Mouse (Mus musculus): Measurements from ENCODE around the gene Rnd1. TPM values are rescaled to one million over a fixed set of nuclear protein-coding genes. Genes with fewer than 3 reads are reported as not detected.
A peak's percentile ranks its signal among the peaks of the same experiment; 100 is the strongest.

The Rnd1 gene
- polyA plus RNA-seq, 1 experiment, result 14.4 TPM

- TF ChIP-seq POLR2AphosphoS2 (IDR thresholded peaks at IDR 0.05; ENCODE audit: insufficient read length, low read depth) (no peak), REST (IDR thresholded peaks at IDR 0.05; ENCODE audit: insufficient read depth, insufficient read length) (no peak), MAX (IDR thresholded peaks at IDR 0.05; ENCODE audit: low read depth) (no peak), E2F4 (IDR thresholded peaks at IDR 0.05; ENCODE audit: insufficient read depth) (no peak), TCF12 (IDR thresholded peaks at IDR 0.05; ENCODE audit: insufficient read depth, poor library complexity, severe bottlenecking) (no peak), MYOD1 (IDR thresholded peaks at IDR 0.05; ENCODE audit: control insufficient read depth in 1 of 3, insufficient read length in 2 of 3, low read depth in 2 of 3) (no peak), SRF (IDR thresholded peaks at IDR 0.05; ENCODE audit: control insufficient read depth, insufficient read length, low read depth) (no peak), CEBPB (IDR thresholded peaks at IDR 0.05; ENCODE audit: insufficient read depth, poor library complexity, severe bottlenecking) (no peak), USF1 (IDR thresholded peaks at IDR 0.05; ENCODE audit: low read depth) (no peak), TCF3 (IDR thresholded peaks at IDR 0.05; ENCODE audit: insufficient read length, low read depth) (no peak), MYOG (IDR thresholded peaks at IDR 0.05; ENCODE audit: control insufficient read depth in 1 of 3, insufficient read depth in 1 of 3, insufficient read length in 2 of 3, low read depth in 2 of 3) (no peak), POLR2A (IDR thresholded peaks at IDR 0.05; ENCODE audit: insufficient read length, low read depth) (no peak)
- Histone ChIP-seq H3K79me2 (ENCODE audit: control insufficient read depth, insufficient read depth) (no peaks in the 10 kb centered on the region), H3ac (ENCODE audit: control insufficient read depth, insufficient read length) (no peak overlapping the region), H3K4me3 (no peak overlapping the region), H3K36me3 (ENCODE audit: control insufficient read depth, insufficient read depth) (no peaks in the 10 kb centered on the region), H3K27me3 (ENCODE audit: control insufficient read depth, insufficient read depth, insufficient read length) (no peaks in the 10 kb centered on the region), H3K4me2 (ENCODE audit: low read depth) (no peak overlapping the region)
Measured at GRCm38 (mm10) chr15:98629464-98629863, 47.8 kb downstream of the Rnd1 start.

- Histone ChIP-seq H3K27me3 (ENCODE audit: control insufficient read depth, insufficient read depth, insufficient read length) (no peaks in the 10 kb centered on the region), H3K4me3 (no peak overlapping the region)
- TF ChIP-seq MYOD1 (IDR thresholded peaks at IDR 0.05; ENCODE audit: control insufficient read depth in 1 of 3, insufficient read length in 2 of 3, low read depth in 2 of 3) (peak in 2 of 3 experiments; percentile 9 to 75), REST (IDR thresholded peaks at IDR 0.05; ENCODE audit: insufficient read depth, insufficient read length) (no peak), MAX (IDR thresholded peaks at IDR 0.05; ENCODE audit: low read depth) (no peak), TCF12 (IDR thresholded peaks at IDR 0.05; ENCODE audit: insufficient read depth, poor library complexity, severe bottlenecking) (no peak), POLR2AphosphoS2 (IDR thresholded peaks at IDR 0.05; ENCODE audit: insufficient read length, low read depth) (no peak), MYOG (IDR thresholded peaks at IDR 0.05; ENCODE audit: control insufficient read depth in 1 of 3, insufficient read depth in 1 of 3, insufficient read length in 2 of 3, low read depth in 2 of 3) (peak in 1 of 3 experiments; percentile 64), CEBPB (IDR thresholded peaks at IDR 0.05; ENCODE audit: insufficient read depth, poor library complexity, severe bottlenecking) (no peak), E2F4 (IDR thresholded peaks at IDR 0.05; ENCODE audit: insufficient read depth) (no peak), SRF (IDR thresholded peaks at IDR 0.05; ENCODE audit: control insufficient read depth, insufficient read length, low read depth) (no peak), POLR2A (IDR thresholded peaks at IDR 0.05; ENCODE audit: insufficient read length, low read depth) (no peak), TCF3 (IDR thresholded peaks at IDR 0.05; ENCODE audit: insufficient read length, low read depth) (no peak), USF1 (IDR thresholded peaks at IDR 0.05; ENCODE audit: low read depth) (no peak)
Measured at GRCm38 (mm10) chr15:98628589-98629254, 48.5 kb downstream of the Rnd1 start.

DNA sequence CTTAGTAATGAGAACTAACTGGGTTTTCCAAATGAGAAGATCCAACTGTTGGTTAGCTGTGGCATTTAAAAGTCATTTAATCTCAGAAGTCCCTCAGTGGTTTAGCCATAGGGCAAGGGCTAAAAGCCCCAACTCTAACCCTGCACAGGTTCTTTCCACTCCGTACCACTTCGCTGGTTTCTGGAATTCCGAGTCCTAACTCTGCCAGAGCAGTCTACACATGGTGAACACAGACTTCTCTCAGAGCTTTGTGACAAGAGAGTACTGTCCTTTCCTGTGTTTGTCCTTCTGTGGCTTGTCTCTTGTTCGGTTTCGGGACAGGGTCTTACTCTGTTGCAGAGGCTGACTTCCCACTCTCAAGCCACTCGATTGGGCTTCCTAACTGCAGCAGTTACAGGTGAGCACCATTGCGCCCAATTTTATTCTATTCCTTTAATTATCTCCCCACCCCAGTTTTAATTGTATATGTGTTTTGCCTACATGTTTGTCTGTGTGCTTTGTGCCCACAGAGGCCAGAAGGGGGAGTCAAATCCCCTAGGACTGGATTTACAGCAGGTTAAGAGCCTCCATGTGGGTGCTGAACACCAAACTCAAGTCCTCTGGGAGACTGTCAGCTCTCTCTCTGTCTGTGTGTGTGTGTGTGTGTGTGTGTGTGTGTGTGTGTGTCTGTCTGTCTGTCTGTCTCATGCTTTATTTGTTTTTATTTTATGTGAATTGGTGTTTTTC is 50.6 kb downstream of the Rnd1 start:
- H3K4me3 ChIP-seq, result no peak overlapping the region
- no peaks in the 10 kb centered on the region for H3K27me3 ChIP-seq (ENCODE audit: control insufficient read depth, insufficient read depth, insufficient read length)
- no peaks in the 10 kb centered on the region for H3K36me3 ChIP-seq (ENCODE audit: control insufficient read depth, insufficient read depth)
- H3K79me2 ChIP-seq (ENCODE audit: control insufficient read depth, insufficient read depth), result no peaks in the 10 kb centered on the region
- H3ac ChIP-seq (ENCODE audit: control insufficient read depth, insufficient read length), result no peak overlapping the region
- no peak for TF ChIP-seq MAX (IDR thresholded peaks at IDR 0.05; ENCODE audit: low read depth)
- no peak for TF ChIP-seq TCF12 (IDR thresholded peaks at IDR 0.05; ENCODE audit: insufficient read depth, poor library complexity, severe bottlenecking)
- no peak for TF ChIP-seq MYOG (IDR thresholded peaks at IDR 0.05; ENCODE audit: control insufficient read depth in 1 of 3, insufficient read depth in 1 of 3, insufficient read length in 2 of 3, low read depth in 2 of 3)
- TF ChIP-seq TCF3 (IDR thresholded peaks at IDR 0.05; ENCODE audit: insufficient read length, low read depth), result no peak
- TF ChIP-seq REST (IDR thresholded peaks at IDR 0.05; ENCODE audit: insufficient read depth, insufficient read length), result no peak
- TF ChIP-seq CEBPB (IDR thresholded peaks at IDR 0.05; ENCODE audit: insufficient read depth, poor library complexity, severe bottlenecking), result no peak
- no peak for TF ChIP-seq MYOD1 (IDR thresholded peaks at IDR 0.05; ENCODE audit: control insufficient read depth in 1 of 3, insufficient read length in 2 of 3, low read depth in 2 of 3)
- TF ChIP-seq POLR2AphosphoS2 (IDR thresholded peaks at IDR 0.05; ENCODE audit: insufficient read length, low read depth), result no peak
- no peak for TF ChIP-seq E2F4 (IDR thresholded peaks at IDR 0.05; ENCODE audit: insufficient read depth)
- TF ChIP-seq POLR2A (IDR thresholded peaks at IDR 0.05; ENCODE audit: insufficient read length, low read depth), result no peak
- no peak for TF ChIP-seq USF1 (IDR thresholded peaks at IDR 0.05; ENCODE audit: low read depth)
- no peak for TF ChIP-seq SRF (IDR thresholded peaks at IDR 0.05; ENCODE audit: control insufficient read depth, insufficient read length, low read depth)
- H3K4me2 ChIP-seq (ENCODE audit: low read depth), result peak overlapping the region; percentile 52

More at GRCm38 (mm10) chr15:98628589-98629254, 48.5 kb downstream of the Rnd1 start:
- Histone ChIP-seq H3ac (ENCODE audit: control insufficient read depth, insufficient read length) (no peak overlapping the region), H3K79me2 (ENCODE audit: control insufficient read depth, insufficient read depth) (no peaks in the 10 kb centered on the region), H3K4me2 (ENCODE audit: low read depth) (no peak overlapping the region), H3K36me3 (ENCODE audit: control insufficient read depth, insufficient read depth) (no peaks in the 10 kb centered on the region)

- H3K4me2 ChIP-seq (ENCODE audit: low read depth), result peak overlapping the region; percentile 79
- H3K27me3 ChIP-seq (ENCODE audit: control insufficient read depth, insufficient read depth, insufficient read length), result no peaks in the 10 kb centered on the region
- H3ac ChIP-seq (ENCODE audit: control insufficient read depth, insufficient read length), result no peak overlapping the region
- no peaks in the 10 kb centered on the region for H3K36me3 ChIP-seq (ENCODE audit: control insufficient read depth, insufficient read depth)
- TF ChIP-seq E2F4 (IDR thresholded peaks at IDR 0.05; ENCODE audit: insufficient read depth), result no peak
- TF ChIP-seq MYOG (IDR thresholded peaks at IDR 0.05; ENCODE audit: control insufficient read depth in 1 of 3, insufficient read depth in 1 of 3, insufficient read length in 2 of 3, low read depth in 2 of 3), result peak in 1 of 3 experiments; percentile 7
- H3K79me2 ChIP-seq (ENCODE audit: control insufficient read depth, insufficient read depth), result no peaks in the 10 kb centered on the region
- H3K4me3 ChIP-seq, result no peak overlapping the region
Measured at GRCm38 (mm10) chr15:98626078-98626477, 51.2 kb downstream of the Rnd1 start.

Measured in myocyte (in vitro differentiated cells).